Mouse (Mus musculus) ovary, adult 18-20 months (tissue): ENCODE data around the gene Irak4.

Experiments used
- DNase-seq: peaks from one replicate; pipeline ENCODE4 v3.0.0; 2022; ENCODE audit warnings: low spot score, mixed read lengths

Gene Irak4

GRCm38 (mm10) chr15:94564909-94565308, 21.5 kb downstream of the Irak4 start:
- DNase-seq: no peak

DNA sequence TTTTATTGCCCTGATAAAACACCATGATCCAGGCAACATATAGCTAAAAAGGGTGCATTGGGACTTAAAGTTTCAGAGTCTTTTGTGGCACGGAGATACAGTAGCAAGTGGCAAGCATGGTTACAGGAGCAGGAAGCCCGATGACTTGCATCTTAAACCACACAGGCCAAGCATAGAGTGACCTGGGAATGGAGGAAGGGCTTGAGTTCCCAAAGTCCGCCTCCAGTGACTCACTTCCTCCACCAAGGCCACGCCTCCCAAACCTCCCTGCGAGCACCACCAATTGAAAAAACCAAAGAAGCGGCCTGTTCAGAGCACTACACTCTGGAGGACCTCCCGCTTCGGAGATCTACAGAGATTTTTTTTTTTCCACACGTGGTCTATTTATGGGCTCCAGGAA, 22.4 kb downstream of the Irak4 start:
- DNase-seq: no peak

DNA sequence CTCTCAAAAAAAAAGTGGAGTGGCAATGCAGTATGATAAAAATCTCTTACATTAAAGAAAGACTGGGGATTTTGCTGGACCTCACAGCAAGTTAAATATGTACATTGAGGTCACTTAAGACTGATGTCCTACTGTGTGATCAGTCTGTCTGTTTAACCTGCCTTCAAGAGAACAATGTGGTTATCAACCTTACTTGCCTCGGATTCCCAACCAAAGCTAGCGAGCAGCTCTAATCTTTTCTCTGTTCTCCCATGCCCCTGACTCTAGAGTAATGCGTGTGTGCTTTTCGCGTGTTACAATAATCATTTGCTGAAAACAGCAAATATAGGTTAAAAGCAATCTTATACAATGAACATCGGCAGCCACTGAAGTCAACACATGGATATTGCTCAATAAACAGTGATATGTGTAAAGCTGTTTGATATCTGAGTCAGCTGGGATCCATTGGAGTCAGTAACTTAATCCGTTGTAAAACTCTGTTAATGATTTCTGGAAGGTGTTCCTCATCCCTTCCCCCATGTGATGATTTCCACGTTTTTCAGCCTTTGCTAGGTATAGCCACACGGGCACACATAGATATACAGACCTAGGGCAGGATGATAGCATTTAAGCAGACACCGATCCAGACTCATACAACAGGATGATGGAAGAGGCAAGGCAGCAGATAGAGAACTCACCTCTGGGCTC, 25.2 kb downstream of the Irak4 start:
- no peak for DNase-seq

GRCm38 (mm10) chr15:94571501-94571900, 28.1 kb downstream of the Irak4 start:
- no peak for DNase-seq

DNA sequence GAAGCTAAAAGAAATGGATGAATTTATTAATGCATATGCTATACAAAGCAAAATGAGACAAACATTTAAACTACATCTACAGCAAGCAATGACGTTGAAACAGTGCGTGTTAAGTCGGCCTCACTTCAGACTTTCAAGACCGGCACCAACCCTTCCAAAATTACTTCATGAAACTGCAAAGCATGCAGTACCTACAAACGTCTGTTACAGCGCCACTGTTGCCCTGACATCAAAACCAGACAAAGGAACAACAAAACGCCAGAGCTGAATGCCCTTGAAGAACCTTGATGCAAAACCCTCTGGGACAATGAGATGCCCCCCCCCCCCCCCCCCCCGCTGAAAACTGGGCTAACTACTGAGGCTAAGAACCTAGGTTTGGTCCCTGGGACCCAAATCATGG, 29.3 kb downstream of the Irak4 start:
- no peak for DNase-seq

DNA sequence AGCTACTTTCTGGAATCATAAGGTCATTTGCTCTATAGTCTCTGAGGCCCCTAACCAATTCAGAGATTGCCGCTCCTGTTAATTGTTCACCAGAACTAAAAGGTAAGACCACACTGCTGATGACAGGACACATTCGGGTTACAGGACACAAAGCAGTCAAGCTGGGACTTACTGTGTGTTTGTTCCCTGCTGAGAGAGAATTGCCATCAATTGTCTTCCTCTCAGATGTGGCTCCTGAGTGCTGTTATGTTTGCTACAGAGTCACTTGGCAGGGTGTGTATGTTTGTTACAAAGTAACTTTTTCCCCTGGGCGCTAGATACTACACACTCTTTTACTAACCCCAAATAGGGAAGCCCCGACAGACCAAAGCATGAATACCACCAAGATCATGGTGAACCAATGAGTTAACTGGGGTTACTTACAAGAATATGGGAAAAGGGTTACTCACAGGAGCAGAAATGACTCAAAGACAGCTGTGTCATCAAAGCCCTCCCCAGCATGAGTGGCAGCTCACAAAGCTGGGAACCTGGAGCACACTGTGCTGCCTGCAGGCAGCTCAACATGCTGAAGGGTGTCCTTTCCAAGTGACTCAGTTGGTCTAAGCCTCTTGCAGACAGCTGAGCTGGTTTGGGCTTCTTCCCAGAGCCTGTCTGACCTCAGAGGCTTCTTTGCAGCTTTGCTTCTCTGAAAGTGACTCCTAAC, 31.3 kb downstream of the Irak4 start:
- no peak for DNase-seq

- DNase-seq: no peak
Measured at GRCm38 (mm10) chr15:94582000-94582593, 38.7 kb downstream of the Irak4 start.

DNA sequence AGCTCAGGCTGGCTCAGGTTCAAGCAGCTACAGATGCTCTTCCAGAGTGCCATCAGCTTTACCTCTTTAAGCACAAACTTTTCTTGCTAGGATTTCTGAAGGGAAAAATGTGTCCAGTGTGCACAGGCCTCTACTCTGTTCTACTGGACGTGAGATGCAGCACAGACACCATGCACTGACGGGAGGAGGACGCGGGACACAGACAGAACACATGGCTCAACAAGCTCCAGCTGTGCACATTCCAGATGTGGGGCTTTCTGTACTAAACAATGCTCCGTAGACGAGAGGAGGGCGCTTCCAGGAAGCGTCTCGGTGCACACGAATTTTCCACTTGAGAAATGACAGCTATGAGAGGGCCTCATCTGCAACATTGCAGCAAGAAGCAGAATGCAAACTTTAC, 39.7 kb downstream of the Irak4 start:
- DNase-seq: no peak

- no peak for DNase-seq
Measured at GRCm38 (mm10) chr15:94584738-94585137, 41.3 kb downstream of the Irak4 start.

- no peak for DNase-seq
Measured at GRCm38 (mm10) chr15:94587826-94588715, 44.6 kb downstream of the Irak4 start.

DNA sequence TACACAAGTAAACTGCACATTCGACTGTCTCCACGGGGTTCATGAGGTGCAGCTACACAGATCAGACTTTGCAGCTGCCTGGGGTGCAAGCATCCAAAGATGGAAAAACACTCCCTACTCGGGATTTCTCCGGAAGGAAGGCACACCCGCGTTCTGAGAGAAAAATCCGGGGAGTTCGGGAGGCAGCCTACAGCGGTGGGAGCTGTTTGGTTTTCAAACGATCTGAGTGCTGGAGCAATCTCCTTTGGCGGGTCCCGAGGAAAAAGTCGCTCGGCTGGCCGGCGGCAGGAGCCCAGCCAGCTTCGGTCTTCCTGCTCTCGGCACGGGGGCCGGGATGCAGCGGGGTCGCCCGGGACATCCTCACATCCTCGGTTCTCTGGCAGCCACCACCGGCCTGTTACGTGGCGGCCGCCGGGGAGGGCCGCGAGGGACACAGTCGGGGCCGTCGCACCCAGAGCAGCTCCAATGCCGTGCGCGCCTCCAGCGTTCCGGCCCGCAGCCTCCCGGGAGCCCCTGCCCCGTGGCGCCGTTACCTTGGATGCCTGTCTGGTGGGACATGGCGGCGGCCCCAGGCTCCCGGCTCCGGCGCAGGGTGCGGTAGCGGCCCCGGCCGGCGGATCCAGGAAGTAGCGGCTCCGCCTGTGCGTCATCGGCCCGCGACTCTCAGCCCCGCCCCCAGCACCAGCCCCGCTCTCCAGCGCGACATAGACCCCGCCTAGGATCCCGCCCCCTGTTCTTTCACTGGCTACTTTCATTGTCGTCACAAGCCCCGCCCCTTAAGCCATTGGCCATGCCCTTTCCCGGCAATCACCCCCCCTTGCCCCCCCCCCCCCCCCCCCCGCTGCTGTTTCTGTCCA, 46.0 kb downstream of the Irak4 start, which contains the start of gene Twf1:
Gene Twf1, minus strand, starts transcription at position 671 of the 857 bp plus-strand sequence.
- peak; percentile 95 for DNase-seq

GRCm38 (mm10) chr15:94590083-94590482, 46.6 kb downstream of the Irak4 start:
- DNase-seq: no peak

DNA sequence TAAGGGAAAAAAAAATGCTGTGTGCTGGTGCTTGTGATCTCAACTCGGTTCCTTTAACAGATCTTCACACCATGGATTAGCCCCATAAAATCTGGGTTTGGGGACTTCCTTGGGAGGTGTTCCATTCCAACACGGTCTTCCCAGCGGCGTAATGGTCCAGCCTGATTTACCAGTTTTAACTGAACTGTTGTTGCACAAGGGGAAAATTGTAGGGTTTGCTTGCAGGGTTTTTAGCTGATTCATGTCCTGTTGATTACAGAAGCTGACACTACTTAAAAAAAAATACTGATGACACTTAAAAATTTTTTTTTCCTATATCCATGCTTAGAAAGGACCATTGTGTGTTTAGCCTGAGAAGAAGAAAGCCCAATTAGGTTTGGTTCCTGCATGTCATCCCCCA, 47.9 kb downstream of the Irak4 start:
- no peak for DNase-seq

DNA sequence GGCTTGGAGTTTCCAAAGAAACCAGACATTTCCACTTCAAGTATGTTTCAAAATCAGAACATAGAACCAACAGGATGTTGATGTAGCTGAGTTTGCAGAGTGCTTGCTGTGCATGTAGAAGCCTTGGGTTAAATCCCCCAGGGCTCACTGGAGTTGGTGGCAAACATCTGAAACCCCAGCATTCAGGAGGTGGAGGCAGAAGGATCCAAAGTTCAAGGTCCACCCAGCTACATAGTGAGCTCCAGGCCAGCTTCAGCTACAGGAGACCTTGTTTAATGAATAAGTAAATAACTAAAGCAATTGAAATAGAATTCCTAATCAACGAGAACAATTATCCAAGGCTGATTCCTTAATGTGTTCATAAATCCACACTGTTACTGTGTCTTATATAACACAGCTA, 50.1 kb downstream of the Irak4 start:
- DNase-seq: no peak

GRCm38 (mm10) chr15:94600145-94600707, 56.8 kb downstream of the Irak4 start:
- DNase-seq: no peak

- DNase-seq: no peak
Measured at GRCm38 (mm10) chr15:94601339-94601738, 57.9 kb downstream of the Irak4 start.

DNA sequence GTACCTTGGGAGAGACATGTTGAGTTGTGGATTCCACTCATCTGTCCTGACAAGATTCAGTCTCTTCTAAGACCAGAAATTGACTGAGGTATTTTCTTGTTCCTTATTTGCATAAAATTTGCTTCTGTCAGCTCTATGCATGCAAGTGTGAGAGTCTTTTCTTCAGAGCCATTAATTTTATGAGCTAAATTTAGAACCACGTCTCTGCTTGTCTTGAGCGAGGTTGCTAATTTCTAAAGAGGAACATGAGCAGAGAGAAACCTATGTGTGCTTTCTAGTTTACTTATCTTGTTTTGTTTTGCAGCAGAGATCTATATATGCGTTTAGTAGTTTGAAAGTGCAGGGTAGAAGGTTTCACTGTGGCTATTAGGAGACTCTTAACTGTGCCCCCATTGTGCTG, 59.0 kb downstream of the Irak4 start:
- no peak for DNase-seq

DNA sequence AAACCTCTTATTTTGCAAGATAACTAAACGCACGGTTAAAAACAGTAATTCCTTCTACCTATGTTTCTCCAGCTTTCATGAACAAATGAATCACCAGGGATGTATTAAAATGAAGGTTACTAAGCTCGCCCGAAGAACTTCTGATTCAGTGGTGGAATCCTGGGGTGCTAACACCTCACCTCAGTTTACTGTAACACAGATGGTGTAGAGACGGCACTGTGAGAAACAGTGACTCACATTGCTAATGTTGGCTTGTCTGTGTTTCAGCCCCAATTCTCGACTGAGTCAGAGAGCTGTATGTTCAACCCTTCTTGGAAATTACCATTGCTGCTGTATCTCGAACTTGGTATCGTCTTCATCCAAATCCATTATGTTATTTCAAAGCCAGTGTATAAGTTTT, 64.3 kb downstream of the Irak4 start:
- no peak for DNase-seq

DNA sequence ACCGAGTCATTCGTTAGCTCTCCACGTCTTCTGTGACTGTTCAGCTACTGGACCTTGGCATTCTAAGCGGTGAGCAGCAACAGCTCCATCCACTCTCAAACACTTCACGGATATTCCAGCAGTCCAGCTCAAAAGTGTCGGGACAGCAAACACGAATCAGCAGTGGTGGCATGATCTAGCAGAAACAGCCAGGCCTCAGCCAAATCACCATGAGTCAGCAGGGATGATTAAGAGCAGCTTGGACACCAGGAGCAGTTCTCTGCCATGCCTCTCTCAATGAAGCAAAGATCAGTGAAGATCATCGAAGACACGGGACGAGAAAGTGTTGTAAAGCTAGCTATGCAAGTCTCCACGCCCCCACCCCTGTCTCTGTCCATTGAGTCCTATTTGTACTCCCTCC, 72.6 kb downstream of the Irak4 start:
- DNase-seq: no peak

GRCm38 (mm10) chr15:94620909-94621308, 77.5 kb downstream of the Irak4 start:
- DNase-seq: no peak

- no peak for DNase-seq
Measured at GRCm38 (mm10) chr15:94628463-94628829, 85.0 kb downstream of the Irak4 start.
